Mouse (Mus musculus) kidney, adult 2 months (tissue): Measurements from ENCODE around the gene Klhdc7a. TPM values are rescaled to one million over a fixed set of nuclear protein-coding genes. Genes with fewer than 3 reads are reported as not detected.

Experiments
- DNase-seq: peaks from one replicate; pipeline ENCODE4 v3.0.0; 2021
- H3K27ac ChIP-seq: fragments of 200-500 bp; 2 replicates; pipeline ENCODE4 v1.5.1; 2012; ENCODE audit warnings: low read depth, low read length, control low read depth, inconsistent platforms; ENCODE audit not compliant: insufficient read depth
- H3K27me3 ChIP-seq: fragments of 200-500 bp; replicated peaks from 2 replicates; pipeline ENCODE4 v1.6.1; 2012; ENCODE audit warnings: mild to moderate bottlenecking, moderate library complexity, low read length, inconsistent platforms; ENCODE audit not compliant: control insufficient read depth, insufficient read depth
- H3K36me3 ChIP-seq: fragments of 200-500 bp; 2 replicates; pipeline ENCODE4 v1.6.1; 2012; ENCODE audit warnings: mild to moderate bottlenecking, moderate library complexity, low read length, inconsistent platforms; ENCODE audit not compliant: control insufficient read depth, insufficient read depth
- H3K4me1 ChIP-seq: fragments of 200-500 bp; 2 replicates; pipeline ENCODE4 v1.6.1; 2011; ENCODE audit warnings: low read length; ENCODE audit not compliant: control insufficient read depth, insufficient read depth
- H3K4me3 ChIP-seq: fragments of 200-500 bp; 2 replicates; pipeline ENCODE4 v1.5.1; 2011; ENCODE audit warnings: mild to moderate bottlenecking, low read depth, low read length, control low read depth; ENCODE audit not compliant: insufficient read depth
- CTCF ChIP-seq: fragments of 200-500 bp; conservative IDR thresholded peaks from 2 replicates; pipeline ENCODE4 v1.5.1; 2011; ENCODE audit warnings: low read depth, mild to moderate bottlenecking, control low read depth, low read length, moderate library complexity, mixed read lengths; ENCODE audit not compliant: insufficient read depth, insufficient read length
- POLR2A ChIP-seq: fragments of 200-500 bp; IDR thresholded peaks from one replicate; pipeline ENCODE4 v1.6.1; 2011; ENCODE audit warnings: low read depth, low read length, control low read depth
- WGBS: fragments of 180-500 bp; shearing (Covaris S2); methylation state at CpG from one replicate; pipeline ENCODE4 v1.1.7; 2018; 5-methylcytosine and 5-hydroxymethylcytosine counted together
- polyA plus RNA-seq: library from polyadenylated mRNA; depleted of rRNA; stranded (reverse); fragments of >200 nt; gene quantifications from 2 replicates; pipeline ENCODE4 v1.2.3, GENCODE M21; 2012; rRNA removed

Klhdc7a gene
- polyA plus RNA-seq, 1 experiment = 39.9 TPM

DNA sequence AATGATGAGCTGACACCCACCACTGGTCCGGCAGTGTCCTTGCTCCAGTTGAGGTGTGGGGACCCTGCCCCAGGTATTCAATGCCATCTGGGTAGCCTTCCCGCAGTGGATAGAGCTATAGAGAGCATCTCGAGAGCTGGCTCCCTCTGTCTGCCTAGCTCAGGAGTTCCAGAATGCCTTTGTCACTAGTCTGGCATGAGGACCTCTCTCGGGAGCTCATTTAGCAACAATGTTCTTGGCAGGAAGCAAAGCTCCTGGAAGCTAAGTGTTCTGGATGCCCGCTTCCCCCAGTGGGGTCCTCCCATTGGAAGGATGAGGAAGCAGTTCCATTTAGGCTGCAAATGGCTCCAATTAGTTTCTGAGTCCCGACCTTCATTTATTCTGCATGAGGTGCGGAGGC lies 51.1 kb downstream of the Klhdc7a start:
- no peak for DNase-seq
- no peaks in the 10 kb centered on the region for H3K27me3 ChIP-seq
- H3K36me3 ChIP-seq = no peaks in the 10 kb centered on the region
- no peaks in the 10 kb centered on the region for H3K4me1 ChIP-seq
- TF ChIP-seq POLR2A = no peak
- TF ChIP-seq CTCF = no peak
- no peak overlapping the region for H3K27ac ChIP-seq
- no peak overlapping the region for H3K4me3 ChIP-seq
- 80% methylated on average over 7 of the region's 7 CpGs for WGBS

Other genes with a start within 250 kb of the Klhdc7a start
- gene Pax7, start 134.5 kb downstream of the Klhdc7a start, polyA plus RNA-seq = 0.06 TPM in 1 of 2 replicates, not detected in the other